Mouse (Mus musculus): Measurements from ENCODE around the gene Cd72. TPM values are rescaled to one million over a fixed set of nuclear protein-coding genes. Genes with fewer than 3 reads are reported as not detected.

Cd72 gene
- total RNA-seq, 2 experiments from 2014 or later = not detected

DNA sequence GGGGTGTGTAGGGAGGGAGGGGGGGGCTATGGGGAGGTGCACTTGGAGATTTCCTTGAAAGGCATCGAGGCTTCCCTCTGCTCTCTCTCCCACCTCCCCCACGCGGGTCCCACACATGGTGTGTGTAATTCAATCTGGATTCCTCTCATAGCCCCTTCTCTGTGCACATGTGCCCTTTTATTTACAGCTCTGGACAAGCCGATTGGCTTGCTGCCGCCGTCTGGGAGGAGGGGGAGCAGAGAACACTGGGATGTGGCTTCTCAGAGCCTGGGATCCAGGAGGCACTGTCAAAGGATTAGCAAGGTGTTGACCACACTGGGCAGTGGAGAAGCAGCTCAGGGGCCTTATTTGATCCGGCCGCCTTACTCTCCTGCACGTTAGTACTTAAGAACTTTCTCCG lies 53.5 kb downstream of the Cd72 start:
- H3K27ac ChIP-seq = peak overlapping the region; percentile 20; the same call in 1 of the 2 replicates
- TF ChIP-seq CTCF (conservative IDR thresholded peaks at IDR 0.05) = no peak
- no peak overlapping the region for H3K4me3 ChIP-seq
- DNase-seq (ENCODE audit: low spot score in 2 of 2) = no peak

DNA sequence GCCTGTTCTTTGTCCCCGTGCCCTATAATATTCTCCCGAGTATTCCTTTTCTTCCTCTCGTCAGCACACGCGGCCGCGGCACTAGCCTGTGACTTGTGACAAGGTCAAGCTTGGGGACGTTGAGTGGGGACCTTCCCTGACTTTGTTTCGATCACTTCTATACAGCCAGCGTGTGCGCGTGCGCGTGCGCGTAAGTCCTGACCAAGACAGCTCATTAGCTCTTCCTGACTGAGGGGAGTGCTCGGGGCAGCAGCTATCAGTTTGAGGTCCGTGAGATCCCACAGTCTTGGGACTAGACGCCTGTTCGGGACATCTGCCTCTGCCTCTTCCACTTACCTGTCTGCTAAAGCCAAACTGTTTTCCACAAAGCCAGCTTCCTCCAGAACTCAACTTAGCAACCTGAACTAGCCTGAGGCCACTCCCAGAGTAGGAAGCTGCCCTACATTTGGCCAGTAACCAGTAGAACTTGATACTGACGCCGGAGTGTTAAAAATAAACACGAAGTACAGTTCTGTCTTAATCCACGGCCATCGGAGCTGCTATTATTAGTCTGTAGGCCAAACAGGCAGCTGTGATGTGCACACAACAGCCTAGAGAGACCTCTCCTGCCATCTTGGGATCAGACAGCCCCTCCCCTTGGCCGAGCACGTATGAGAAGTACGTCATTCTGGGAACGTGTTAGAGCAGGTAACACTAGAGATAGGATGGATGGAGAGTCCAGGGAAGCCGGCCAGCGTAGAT lies 54.9 kb downstream of the Cd72 start:
- peak overlapping the region; percentile 83 for H3K27ac ChIP-seq

DNA sequence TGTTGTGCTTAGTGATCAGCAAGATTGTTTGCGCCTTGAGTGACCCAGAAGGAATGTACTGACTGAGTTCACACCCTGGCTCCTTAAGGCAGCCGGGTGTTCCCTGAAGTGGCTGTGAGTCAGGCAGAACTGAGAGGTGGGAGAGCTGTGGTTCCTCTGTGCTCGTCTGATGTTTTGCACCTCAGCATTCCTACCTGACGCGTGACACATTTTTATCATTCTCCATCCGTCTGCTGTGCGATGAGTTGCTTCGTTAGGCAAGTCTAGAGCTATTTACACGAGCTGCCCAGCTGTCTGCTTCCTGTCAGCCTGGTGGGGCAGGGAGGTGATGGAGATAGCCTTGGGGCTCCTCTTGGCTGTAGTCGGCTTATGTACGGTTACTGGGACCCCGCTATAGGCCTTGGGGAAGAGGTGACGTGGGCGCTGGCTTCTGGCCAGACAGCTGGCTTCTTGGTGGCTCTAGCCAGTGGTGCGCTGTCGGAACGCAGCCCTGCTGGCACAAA lies 55.5 kb downstream of the Cd72 start:
- no peak; the same call in 1 of the 2 replicates for TF ChIP-seq CTCF (conservative IDR thresholded peaks at IDR 0.05)
- H3K4me3 ChIP-seq = no peak overlapping the region; the same call in 1 of the 2 replicates

More for the DNA sequence above, 54.9 kb downstream of the Cd72 start:
- DNase-seq (ENCODE audit: low spot score in 2 of 2) = no peak
- no peak for TF ChIP-seq CTCF (conservative IDR thresholded peaks at IDR 0.05)
- no peak overlapping the region for H3K4me3 ChIP-seq

DNA sequence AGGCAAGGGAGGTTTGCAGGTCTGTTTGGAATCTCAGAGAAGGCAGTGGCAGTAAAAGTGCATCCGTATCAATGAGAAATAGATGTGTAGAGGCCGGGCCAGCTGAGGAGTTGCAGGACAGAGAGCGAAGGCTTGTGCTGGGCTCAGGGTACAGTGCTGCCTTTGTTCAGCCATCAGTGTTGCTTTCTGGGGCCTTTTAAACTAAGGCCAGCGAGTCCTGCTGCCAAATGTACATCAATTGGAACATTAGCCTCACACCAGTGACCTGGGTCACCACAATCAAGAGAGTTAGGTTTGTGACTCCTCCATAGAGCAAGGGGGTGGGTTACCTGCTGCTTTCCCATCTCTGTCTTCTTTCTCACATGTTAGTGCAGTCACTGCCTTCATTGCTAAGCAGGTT lies 56.4 kb downstream of the Cd72 start:
- H3K4me3 ChIP-seq = no peak overlapping the region
- H3K27ac ChIP-seq = peak overlapping the region; percentile 83
- no peak for DNase-seq (ENCODE audit: low spot score in 2 of 2)
- TF ChIP-seq CTCF (conservative IDR thresholded peaks at IDR 0.05) = no peak

More for the DNA sequence above, 55.5 kb downstream of the Cd72 start:
- H3K27ac ChIP-seq = peak overlapping the region; percentile 83
- peak in 1 of 2 experiments; percentile 35 for DNase-seq (ENCODE audit: low spot score in 2 of 2)

Other genes with a start within 250 kb of the Cd72 start
- under 1 TPM; 0.29 to 0.31 TPM for gene Atp8b5, start 187.5 kb downstream of the Cd72 start, total RNA-seq (2021)
- gene Rusc2, start 72.6 kb downstream of the Cd72 start, total RNA-seq (2021) = 100 to 1,000 TPM; 117 to 120 TPM
- 1 to 10 TPM in 1 of 2 experiments, under 1 TPM in 1; 0.98 to 1.9 TPM for gene Fam166b, start 25.5 kb downstream of the Cd72 start, total RNA-seq (2021)
- gene Tesk1, start 12.7 kb downstream of the Cd72 start, total RNA-seq (2021) = 10 to 100 TPM; 79.9 to 86.0 TPM
- gene Sit1, start 29.1 kb upstream of the Cd72 start, total RNA-seq (2021) = not detected
- gene Ccdc107, start 38.3 kb upstream of the Cd72 start, total RNA-seq (2021) = 10 to 100 TPM; 27.6 to 29.0 TPM
- 1 to 10 TPM in 1 of 2 experiments, under 1 TPM in 1; 0.64 to 1.0 TPM for gene Arhgef39, start 45.1 kb upstream of the Cd72 start, total RNA-seq (2021)
- not detected for gene Car9, start 52.3 kb upstream of the Cd72 start, total RNA-seq (2021)
- gene Tpm2, start 69.1 kb upstream of the Cd72 start, total RNA-seq (2021) = 1 to 10 TPM; 5.4 to 6.1 TPM
- 10 to 100 TPM; 70.3 to 75.1 TPM for gene Creb3, start 107.7 kb upstream of the Cd72 start, total RNA-seq (2021)
- gene Tln1, start 108.1 kb upstream of the Cd72 start, total RNA-seq (2021) = 10 to 100 TPM; 36.4 to 42.9 TPM
- gene Rgp1, start 124.1 kb upstream of the Cd72 start, total RNA-seq (2021) = 10 to 100 TPM; 45.3 to 49.9 TPM
- 10 to 100 TPM; 61.0 to 64.4 TPM for gene Gba2, start 124.2 kb upstream of the Cd72 start, total RNA-seq (2021)
- gene Msmp, start 129.9 kb upstream of the Cd72 start, total RNA-seq (2021) = not detected
- gene Npr2, start 177.3 kb upstream of the Cd72 start, total RNA-seq (2021) = 10 to 100 TPM; 57.4 to 59.3 TPM
- gene Spag8, start 199.0 kb upstream of the Cd72 start, total RNA-seq (2021) = 1 to 10 TPM; 2.0 to 2.5 TPM
- gene Hint2, start 201.8 kb upstream of the Cd72 start, total RNA-seq (2021) = 10 to 100 TPM; 31.4 to 32.9 TPM
- 10 to 100 TPM; 74.8 to 75.5 TPM for gene Tmem8b, start 214.3 kb upstream of the Cd72 start, total RNA-seq (2021)
- 1 to 10 TPM; 1.4 to 1.5 TPM for gene Fam221b, start 214.5 kb upstream of the Cd72 start, total RNA-seq (2021)
- gene Olfr70, start 246.2 kb upstream of the Cd72 start, total RNA-seq (2021) = not detected

Data from layer of hippocampus, adult 2 months (tissue).